Mouse (Mus musculus): ENCODE data around the gene Scnn1a. TPM values are rescaled to one million over a fixed set of nuclear protein-coding genes. Genes with fewer than 3 reads are reported as not detected.
"Not testable (repeated sequence)": the region's sequence is repeated elsewhere in the genome, so short reads cannot be mapped to it uniquely, and the experiment has no call there.

Scnn1a gene
- polyA plus RNA-seq, 1 experiment from 2014 or later, result 8.8 TPM

DNA sequence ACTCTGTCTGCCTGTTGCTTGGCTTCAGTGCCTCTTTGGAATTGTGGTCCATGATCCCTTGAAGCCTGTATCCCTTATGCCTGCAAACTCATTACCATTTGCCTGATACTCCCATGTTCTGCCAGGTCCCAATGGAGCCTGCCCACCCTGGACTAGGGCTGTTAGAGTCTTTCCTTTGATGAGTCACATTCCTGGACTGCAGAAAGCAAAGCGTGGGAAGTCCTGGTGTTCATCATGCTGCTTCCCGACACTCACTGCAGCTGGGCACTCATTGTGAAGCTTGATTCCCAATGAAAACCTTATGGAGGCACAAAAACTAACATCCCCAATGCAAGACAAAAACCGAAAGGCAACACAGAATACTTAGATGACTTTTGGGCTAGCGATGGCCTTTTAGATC is 29.1 kb upstream of the Scnn1a start:
- H3K27me3 ChIP-seq, result no peaks in the 10 kb centered on the region
- peaks cover 12% of the 10 kb centered on the region; the same call in 1 of the 2 replicates for H3K4me1 ChIP-seq
- H3K4me2 ChIP-seq (replicated peaks), result no peak overlapping the region
- H3K9ac ChIP-seq, result no peak overlapping the region
- WGBS, result 50% methylated on average over 4 of the region's 4 CpGs
- no peaks in the 10 kb centered on the region for H3K9me3 ChIP-seq (replicated peaks)
- H3K27ac ChIP-seq (replicated peaks), result no peak overlapping the region
- ATAC-seq (ENCODE audit: insufficient number of reproducible peaks, low FRiP score, low TSS enrichment, low read depth), result no peak
- no peaks in the 10 kb centered on the region for H3K36me3 ChIP-seq
- H3K4me3 ChIP-seq (replicated peaks), result no peak overlapping the region

DNA sequence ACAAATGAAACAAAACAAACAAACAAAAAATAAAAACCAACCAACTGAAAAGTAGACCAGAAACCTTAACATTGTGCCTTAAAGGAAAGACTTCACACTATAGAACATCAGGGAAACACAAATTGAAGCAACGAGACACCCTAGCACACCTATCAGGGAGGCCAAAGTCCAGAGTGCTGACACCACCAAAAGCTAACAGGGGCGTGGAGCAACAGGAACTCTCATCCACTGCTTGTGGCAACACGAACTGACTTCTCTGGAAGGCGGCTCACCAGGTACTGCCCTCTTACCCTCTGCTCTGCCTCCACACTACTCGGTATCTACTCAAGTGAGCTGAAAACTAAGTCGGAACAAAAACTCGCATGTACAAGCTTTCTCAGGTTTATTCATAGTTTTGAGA is 28.2 kb upstream of the Scnn1a start:
- H3K9me3 ChIP-seq (replicated peaks), result no peaks in the 10 kb centered on the region
- no peak overlapping the region for H3K9ac ChIP-seq
- no peak overlapping the region for H3K27ac ChIP-seq (replicated peaks)
- H3K36me3 ChIP-seq, result no peaks in the 10 kb centered on the region
- no peak overlapping the region for H3K4me3 ChIP-seq (replicated peaks)
- H3K27me3 ChIP-seq, result no peaks in the 10 kb centered on the region
- no peak for ATAC-seq (ENCODE audit: insufficient number of reproducible peaks, low FRiP score, low TSS enrichment, low read depth)
- H3K4me2 ChIP-seq (replicated peaks), result no peak overlapping the region
- WGBS, result 93% methylated on average over 7 of the region's 7 CpGs
- peaks cover 5% of the 10 kb centered on the region; the same call in 1 of the 2 replicates for H3K4me1 ChIP-seq

- no peak overlapping the region for H3K4me2 ChIP-seq (replicated peaks)
- no peak overlapping the region for H3K9ac ChIP-seq
- no peak overlapping the region for H3K4me3 ChIP-seq (replicated peaks)
- no peaks in the 10 kb centered on the region for H3K27me3 ChIP-seq
- no peak overlapping the region for H3K27ac ChIP-seq (replicated peaks)
- H3K36me3 ChIP-seq, result no peaks in the 10 kb centered on the region
- WGBS, result 66% methylated on average over 4 of the region's 4 CpGs
- H3K4me1 ChIP-seq, result no peaks in the 10 kb centered on the region
- H3K9me3 ChIP-seq (replicated peaks), result no peaks in the 10 kb centered on the region
- ATAC-seq (ENCODE audit: insufficient number of reproducible peaks, low FRiP score, low TSS enrichment, low read depth), result no peak
These were observed 26.4 kb upstream of the Scnn1a start for GRCm38 (mm10) chr6:125294049-125294448.

DNA sequence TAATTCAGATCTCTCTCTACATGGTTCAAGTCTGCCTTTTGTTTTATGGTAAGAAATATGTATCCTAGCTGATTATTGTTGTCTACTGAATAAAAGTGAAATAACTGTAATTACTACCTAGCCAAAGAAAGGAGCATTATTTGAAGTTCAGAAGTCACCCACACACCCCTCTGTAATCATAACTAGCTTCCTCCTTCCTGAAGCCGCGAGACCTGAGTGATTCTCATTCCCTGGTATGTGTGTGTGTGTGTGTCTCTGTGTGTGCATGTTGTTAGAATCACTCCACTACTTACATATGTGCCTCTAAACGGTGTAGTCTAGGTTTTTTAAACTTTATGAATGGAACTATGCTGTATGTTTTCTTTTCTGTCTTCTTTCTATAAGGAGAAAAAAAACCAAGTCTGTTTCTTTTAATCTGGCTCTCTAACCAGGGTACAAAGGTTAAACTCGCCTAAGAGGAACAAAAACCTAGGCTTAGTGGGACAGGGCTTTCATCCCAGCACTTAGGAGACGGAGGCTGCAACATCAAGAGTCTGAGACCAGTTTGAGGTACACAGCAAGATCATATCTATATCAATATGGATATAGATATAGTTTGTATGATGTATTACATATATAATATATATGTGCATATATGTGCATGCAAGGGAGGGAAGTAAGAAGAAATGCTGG is 23.2 kb upstream of the Scnn1a start:
- 65% methylated on average over 5 of the region's 5 CpGs for WGBS
- ATAC-seq (ENCODE audit: insufficient number of reproducible peaks, low FRiP score, low TSS enrichment, low read depth), result no peak

GRCm38 (mm10) chr6:125300982-125301381 is 19.5 kb upstream of the Scnn1a start:
- Histone ChIP-seq H3K4me3 (replicated peaks) (no peak overlapping the region), H3K9me3 (replicated peaks) (no peaks in the 10 kb centered on the region), H3K4me2 (replicated peaks) (no peak overlapping the region), H3K27ac (replicated peaks) (no peak overlapping the region), H3K36me3 (0 out of 2 replicates have a peak, but pooled peaks cover 2% of the 10 kb centered on the region), H3K4me1 (peaks cover 18% of the 10 kb centered on the region), H3K9ac (no peak overlapping the region), H3K27me3 (no peaks in the 10 kb centered on the region)
- WGBS, result 70% methylated on average over 1 of the region's 1 CpGs
- ATAC-seq (ENCODE audit: insufficient number of reproducible peaks, low FRiP score, low TSS enrichment, low read depth), result no peak

More for the DNA sequence above, 23.2 kb upstream of the Scnn1a start:
- no peaks in the 10 kb centered on the region for H3K27me3 ChIP-seq
- H3K4me2 ChIP-seq (replicated peaks), result no peak overlapping the region
- H3K4me3 ChIP-seq (replicated peaks), result no peak overlapping the region
- no peak overlapping the region for H3K27ac ChIP-seq (replicated peaks)
- no peaks in the 10 kb centered on the region for H3K9me3 ChIP-seq (replicated peaks)
- H3K36me3 ChIP-seq, result no peaks in the 10 kb centered on the region
- peaks cover 6% of the 10 kb centered on the region for H3K4me1 ChIP-seq
- H3K9ac ChIP-seq, result no peak overlapping the region

DNA sequence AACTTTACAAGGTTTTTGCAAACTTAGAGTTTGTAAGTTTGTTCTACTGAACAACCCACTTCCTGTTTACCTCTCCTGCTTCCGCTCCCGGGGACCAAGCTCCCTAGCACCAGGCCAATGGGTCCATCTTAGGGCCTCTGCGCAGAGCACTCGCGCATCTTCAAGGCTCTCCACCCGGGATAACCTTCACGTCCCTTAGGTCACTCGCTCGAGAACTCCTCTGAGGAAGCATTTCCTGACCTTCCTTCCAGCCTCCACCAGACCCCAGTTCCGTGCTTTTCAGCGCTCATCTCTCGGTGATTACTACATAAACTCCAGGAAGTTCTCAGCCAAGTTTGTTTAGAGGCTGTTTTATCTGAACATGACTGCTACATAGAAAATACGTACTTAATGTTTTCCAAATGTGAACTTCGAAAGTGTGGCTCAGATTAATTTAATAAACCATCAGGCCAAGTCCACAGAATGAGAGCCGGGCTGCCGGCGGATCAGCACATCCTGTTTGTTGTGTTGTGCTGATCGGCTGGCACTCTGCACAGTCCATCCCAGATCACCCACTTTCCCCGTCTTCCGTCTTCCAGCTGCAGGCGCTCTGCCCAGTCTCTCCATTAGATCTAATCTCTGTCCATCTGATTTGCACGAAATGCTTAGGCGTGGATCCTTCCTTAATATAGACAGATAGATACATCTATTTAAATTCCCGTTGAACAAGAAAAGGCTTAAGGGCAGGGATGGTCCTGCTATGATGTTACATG is 18.1 kb upstream of the Scnn1a start:
- H3K27me3 ChIP-seq, result no peaks in the 10 kb centered on the region
- no peak for ATAC-seq (ENCODE audit: insufficient number of reproducible peaks, low FRiP score, low TSS enrichment, low read depth)
- H3K9ac ChIP-seq, result no peak overlapping the region
- H3K36me3 ChIP-seq, result peaks cover 13% of the 10 kb centered on the region; the same call in 1 of the 2 replicates
- 50% methylated on average over 24 of the region's 24 CpGs for WGBS
- H3K9me3 ChIP-seq (replicated peaks), result no peaks in the 10 kb centered on the region
- peaks cover 18% of the 10 kb centered on the region for H3K4me1 ChIP-seq
- H3K27ac ChIP-seq (replicated peaks), result peak overlapping the region; percentile 69
- H3K4me3 ChIP-seq (replicated peaks), result no peak overlapping the region
- no peak overlapping the region for H3K4me2 ChIP-seq (replicated peaks)

GRCm38 (mm10) chr6:125303242-125303641 is 17.2 kb upstream of the Scnn1a start:
- 72% methylated on average over 4 of the region's 4 CpGs for WGBS

GRCm38 (mm10) chr6:125304408-125304807 is 16.1 kb upstream of the Scnn1a start:
- ATAC-seq (ENCODE audit: insufficient number of reproducible peaks, low FRiP score, low TSS enrichment, low read depth); H3K27ac ChIP-seq (replicated peaks); H3K9me3 ChIP-seq (replicated peaks); H3K4me2 ChIP-seq (replicated peaks); H3K4me3 ChIP-seq (replicated peaks); H3K9ac ChIP-seq; H3K27me3 ChIP-seq: not testable (repeated sequence)
- WGBS, result 83% methylated on average over 7 of the region's 7 CpGs
- Histone ChIP-seq H3K4me1 (peaks cover 27% of the 10 kb centered on the region), H3K36me3 (peaks cover 16% of the 10 kb centered on the region; the same call in 1 of the 2 replicates)

More at GRCm38 (mm10) chr6:125303242-125303641, 17.2 kb upstream of the Scnn1a start:
- H3K4me3 ChIP-seq (replicated peaks), result no peak overlapping the region
- peaks cover 18% of the 10 kb centered on the region for H3K4me1 ChIP-seq
- H3K9ac ChIP-seq, result no peak overlapping the region
- H3K27ac ChIP-seq (replicated peaks), result peak overlapping the region; percentile 69; the same call in 1 of the 2 replicates
- no peaks in the 10 kb centered on the region for H3K9me3 ChIP-seq (replicated peaks)
- no peak for ATAC-seq (ENCODE audit: insufficient number of reproducible peaks, low FRiP score, low TSS enrichment, low read depth)
- H3K36me3 ChIP-seq, result peaks cover 15% of the 10 kb centered on the region; the same call in 1 of the 2 replicates
- no peaks in the 10 kb centered on the region for H3K27me3 ChIP-seq
- no peak overlapping the region for H3K4me2 ChIP-seq (replicated peaks)

- H3K4me2 ChIP-seq (replicated peaks), result no peak overlapping the region
- H3K4me1 ChIP-seq, result peaks cover 28% of the 10 kb centered on the region
- H3K36me3 ChIP-seq, result peaks cover 16% of the 10 kb centered on the region; the same call in 1 of the 2 replicates
- no peaks in the 10 kb centered on the region for H3K27me3 ChIP-seq
- H3K27ac ChIP-seq (replicated peaks), result no peak overlapping the region
- no peaks in the 10 kb centered on the region for H3K9me3 ChIP-seq (replicated peaks)
- WGBS, result 80% methylated on average over 6 of the region's 6 CpGs
- H3K4me3 ChIP-seq (replicated peaks), result no peak overlapping the region
- ATAC-seq (ENCODE audit: insufficient number of reproducible peaks, low FRiP score, low TSS enrichment, low read depth), result no peak
- no peak overlapping the region for H3K9ac ChIP-seq
These were observed 15.0 kb upstream of the Scnn1a start for GRCm38 (mm10) chr6:125305465-125305864.

GRCm38 (mm10) chr6:125307091-125307490 is 13.4 kb upstream of the Scnn1a start:
- Histone ChIP-seq H3K4me3 (replicated peaks) (no peak overlapping the region), H3K9me3 (replicated peaks) (no peaks in the 10 kb centered on the region), H3K27ac (replicated peaks) (no peak overlapping the region), H3K36me3 (peaks cover 23% of the 10 kb centered on the region), H3K27me3 (no peaks in the 10 kb centered on the region), H3K4me2 (replicated peaks) (no peak overlapping the region), H3K9ac (no peak overlapping the region), H3K4me1 (peaks cover 32% of the 10 kb centered on the region)
- WGBS, result 94% methylated on average over 5 of the region's 5 CpGs
- no peak for ATAC-seq (ENCODE audit: insufficient number of reproducible peaks, low FRiP score, low TSS enrichment, low read depth)

DNA sequence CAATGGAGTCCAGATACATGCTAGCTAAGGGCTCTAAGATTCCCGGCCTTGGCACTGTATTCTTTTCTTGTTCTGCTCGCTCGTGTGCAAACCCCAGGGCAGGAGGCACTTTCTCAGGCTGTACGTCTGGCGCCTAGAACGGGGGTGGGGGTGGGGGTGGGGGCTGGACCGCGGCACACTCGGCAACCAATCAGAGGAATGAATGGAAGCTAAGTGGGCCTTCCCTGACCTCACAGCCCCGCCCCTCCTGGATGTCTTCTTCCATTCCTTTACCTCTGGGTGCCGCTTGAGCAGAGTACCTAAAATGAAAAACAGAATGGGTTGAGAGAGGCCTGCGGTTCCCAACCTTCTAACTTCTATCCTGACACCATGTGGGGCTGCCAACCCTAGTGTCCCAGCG is 11.5 kb upstream of the Scnn1a start:
- H3K27me3 ChIP-seq, result no peaks in the 10 kb centered on the region
- 17% methylated on average over 13 of the region's 13 CpGs for WGBS
- no peak overlapping the region for H3K4me3 ChIP-seq (replicated peaks)
- no peak overlapping the region for H3K4me2 ChIP-seq (replicated peaks)
- no peak for ATAC-seq (ENCODE audit: insufficient number of reproducible peaks, low FRiP score, low TSS enrichment, low read depth)
- no peak overlapping the region for H3K9ac ChIP-seq
- peaks cover 23% of the 10 kb centered on the region for H3K36me3 ChIP-seq
- no peaks in the 10 kb centered on the region for H3K9me3 ChIP-seq (replicated peaks)
- H3K27ac ChIP-seq (replicated peaks), result no peak overlapping the region
- peaks cover 36% of the 10 kb centered on the region for H3K4me1 ChIP-seq

Measured in embryonic facial prominence, embryonic 15.5 days (tissue).